Mouse (Mus musculus) kidney, adult 8-10 months (tissue): Measurements from ENCODE around the gene Ripor2.
"Not testable (repeated sequence)": the region's sequence is repeated elsewhere in the genome, so short reads cannot be mapped to it uniquely, and the experiment has no call there.

ENCODE experiments used
- DNase-seq, 2 experiments: peaks; one replicate each; pipeline ENCODE4 v3.0.0; 2022

Ripor2 gene

GRCm38 (mm10) chr13:24715601-24716000, 133.6 kb downstream of the Ripor2 start:
- DNase-seq, result no peak

- DNase-seq, result no peak
Observed at GRCm38 (mm10) chr13:24716441-24716840, 134.5 kb downstream of the Ripor2 start.

GRCm38 (mm10) chr13:24717677-24718076, 135.7 kb downstream of the Ripor2 start:
- DNase-seq, result no peak

GRCm38 (mm10) chr13:24721502-24721901, 139.5 kb downstream of the Ripor2 start:
- DNase-seq, result no peak

- peak; percentile 17 to 26 for DNase-seq
Observed at GRCm38 (mm10) chr13:24723699-24724394, 141.9 kb downstream of the Ripor2 start.

- no peak for DNase-seq
Observed at GRCm38 (mm10) chr13:24724395-24724759, 142.4 kb downstream of the Ripor2 start.

- DNase-seq, result no peak
Observed at GRCm38 (mm10) chr13:24729128-24729527, 147.1 kb downstream of the Ripor2 start.

- DNase-seq, result no peak
Observed at GRCm38 (mm10) chr13:24734502-24734901, 152.5 kb downstream of the Ripor2 start.

GRCm38 (mm10) chr13:24735608-24736131, 153.7 kb downstream of the Ripor2 start:
- no peak for DNase-seq

GRCm38 (mm10) chr13:24741028-24741427, 159.0 kb downstream of the Ripor2 start, which contains the start of gene Armh2:
TSS of gene Armh2 (plus strand) at chr13:24741232.
- DNase-seq, result no peak

- no peak for DNase-seq
Observed at GRCm38 (mm10) chr13:24747823-24748222, 165.8 kb downstream of the Ripor2 start.

- DNase-seq, result no peak
Observed at GRCm38 (mm10) chr13:24750807-24751206, 168.8 kb downstream of the Ripor2 start.

- no peak for DNase-seq
Observed at GRCm38 (mm10) chr13:24751396-24751795, 169.4 kb downstream of the Ripor2 start.

- no peak for DNase-seq
Observed at GRCm38 (mm10) chr13:24756756-24757155, 174.8 kb downstream of the Ripor2 start.

GRCm38 (mm10) chr13:24757820-24758564, 176.0 kb downstream of the Ripor2 start:
- no peak for DNase-seq

- no peak for DNase-seq
Observed at GRCm38 (mm10) chr13:24759451-24759850, 177.5 kb downstream of the Ripor2 start.

- peak in 1 of 2 experiments; percentile 19 for DNase-seq
Observed at GRCm38 (mm10) chr13:24760351-24760870, 178.4 kb downstream of the Ripor2 start.

GRCm38 (mm10) chr13:24761083-24761402, 179.1 kb downstream of the Ripor2 start:
- no peak for DNase-seq

- DNase-seq, result peak; percentile 85 to 90
Observed at GRCm38 (mm10) chr13:24761403-24762227, 179.6 kb downstream of the Ripor2 start, which contains the start of gene Gmnn. TSS of gene Gmnn (minus strand) at chr13:24761923.

- no peak for DNase-seq
Observed at GRCm38 (mm10) chr13:24762254-24762653, 180.3 kb downstream of the Ripor2 start.

GRCm38 (mm10) chr13:24767809-24768208, 185.8 kb downstream of the Ripor2 start:
- DNase-seq, result not testable (repeated sequence)

GRCm38 (mm10) chr13:24771482-24771881, 189.5 kb downstream of the Ripor2 start:
- not testable (repeated sequence) for DNase-seq
